Mouse (Mus musculus): ENCODE measurements around the gene Gm49340. TPM values are rescaled to one million over a fixed set of nuclear protein-coding genes. Genes with fewer than 3 reads are reported as not detected.
"Not testable (repeated sequence)": the region's sequence is repeated elsewhere in the genome, so short reads cannot be mapped to it uniquely, and the experiment has no call there.

The Gm49340 gene
- total RNA-seq (2014; fragmentation: Nextera tagmentation) (not detected in 2 replicates), total RNA-seq (2017) (not detected in 2 replicates)

- ATAC-seq (replicated peaks; ENCODE audit: poor library complexity, severe bottlenecking): no peak
Observed at GRCm38 (mm10) chr11:73329442-73329841, at the start of gene Gm49340, which contains the start of the genes Aspa and Spata22. Gene Gm49340 (plus strand): TSS chr11:73329741. Gene Aspa (minus strand): TSS chr11:73329596. Gene Spata22 (plus strand): TSS chr11:73329741.

- ATAC-seq (replicated peaks; ENCODE audit: poor library complexity, severe bottlenecking): no peak
Observed at GRCm38 (mm10) chr11:73280710-73281109, 48.8 kb upstream of the Gm49340 start.

DNA sequence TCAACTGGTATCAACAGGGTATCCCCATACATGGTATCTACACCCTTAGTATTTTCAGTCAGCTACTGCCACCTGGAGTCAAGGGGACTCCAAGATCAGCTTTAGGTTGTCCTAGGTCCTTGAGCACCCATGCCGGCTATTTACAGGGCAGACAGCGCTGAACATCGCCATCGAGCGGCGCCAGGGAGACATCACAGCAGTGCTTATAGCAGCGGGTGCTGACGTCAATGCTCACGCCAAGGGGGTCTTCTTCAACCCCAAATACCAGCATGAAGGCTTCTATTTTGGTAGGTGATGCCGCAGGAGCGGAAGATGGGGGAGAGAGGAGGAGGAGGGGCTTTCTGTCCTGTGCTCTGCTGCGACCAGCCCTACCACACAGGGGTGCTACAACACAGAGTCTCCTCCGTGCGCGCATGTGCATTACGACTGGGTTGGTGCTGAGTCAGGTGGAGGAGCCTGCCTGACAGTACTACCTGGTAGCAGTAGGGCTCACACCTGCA is 48.0 kb upstream of the Gm49340 start:
- ATAC-seq (replicated peaks; ENCODE audit: poor library complexity, severe bottlenecking): peak; percentile 61

DNA sequence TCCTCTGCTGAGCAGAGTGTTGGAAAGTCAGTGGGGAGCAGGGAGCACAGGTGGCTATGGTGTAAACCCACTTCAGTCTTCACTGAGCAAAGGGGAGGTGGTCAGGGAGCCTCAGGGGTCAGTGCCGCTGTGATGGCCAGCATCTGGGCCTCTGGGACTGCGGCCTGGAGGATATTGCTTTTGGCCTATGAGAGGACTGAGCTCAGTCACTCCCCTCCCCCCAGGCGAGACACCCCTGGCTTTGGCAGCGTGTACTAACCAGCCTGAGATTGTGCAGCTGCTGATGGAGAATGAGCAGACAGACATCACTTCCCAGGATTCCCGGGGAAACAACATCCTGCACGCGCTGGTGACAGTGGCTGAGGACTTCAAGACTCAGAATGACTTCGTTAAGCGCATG is 46.2 kb upstream of the Gm49340 start:
- ATAC-seq (replicated peaks; ENCODE audit: poor library complexity, severe bottlenecking): no peak

DNA sequence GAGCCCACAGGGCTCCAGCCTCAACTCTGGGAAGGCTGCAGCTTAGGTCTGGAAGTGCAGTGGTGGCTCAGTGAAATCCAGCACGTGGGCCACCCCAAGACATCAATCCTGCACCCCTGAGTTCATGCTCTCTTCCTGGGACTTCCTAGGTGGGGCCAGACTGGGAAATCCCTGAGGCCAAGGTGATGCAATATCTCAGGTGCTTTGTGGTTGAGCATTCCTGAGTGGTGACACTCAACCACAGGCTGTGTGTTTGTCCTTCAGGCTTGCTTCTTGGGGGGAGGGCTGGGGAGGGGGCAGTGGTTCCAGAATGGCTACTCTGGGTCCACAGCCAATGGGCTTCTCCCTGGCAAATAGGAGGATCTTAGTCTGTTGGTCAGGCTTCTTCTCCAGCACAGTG is 45.6 kb upstream of the Gm49340 start:
- ATAC-seq (replicated peaks; ENCODE audit: poor library complexity, severe bottlenecking): no peak

- ATAC-seq (replicated peaks; ENCODE audit: poor library complexity, severe bottlenecking): no peak
Observed at GRCm38 (mm10) chr11:73284351-73284750, 45.2 kb upstream of the Gm49340 start.

DNA sequence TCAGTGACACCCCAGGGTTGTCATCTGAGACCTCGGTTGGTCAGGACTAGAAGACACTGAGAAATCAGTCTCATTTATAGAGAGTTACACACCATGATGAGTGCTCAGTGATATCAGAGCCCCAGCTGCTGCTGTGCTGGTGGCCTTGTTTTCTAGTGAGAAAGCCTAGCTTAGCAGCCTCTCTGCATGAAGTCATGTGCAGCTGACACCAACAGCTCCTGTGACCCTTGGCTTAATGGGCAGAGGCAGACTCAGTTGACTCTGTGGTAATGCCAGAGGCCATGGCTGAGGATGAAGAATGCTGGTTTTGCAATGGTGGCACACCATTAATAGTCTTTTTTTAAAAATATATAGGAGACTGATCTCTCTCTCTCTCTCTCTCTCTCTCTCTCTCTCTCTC is 39.9 kb upstream of the Gm49340 start:
- ATAC-seq (replicated peaks; ENCODE audit: poor library complexity, severe bottlenecking): no peak

DNA sequence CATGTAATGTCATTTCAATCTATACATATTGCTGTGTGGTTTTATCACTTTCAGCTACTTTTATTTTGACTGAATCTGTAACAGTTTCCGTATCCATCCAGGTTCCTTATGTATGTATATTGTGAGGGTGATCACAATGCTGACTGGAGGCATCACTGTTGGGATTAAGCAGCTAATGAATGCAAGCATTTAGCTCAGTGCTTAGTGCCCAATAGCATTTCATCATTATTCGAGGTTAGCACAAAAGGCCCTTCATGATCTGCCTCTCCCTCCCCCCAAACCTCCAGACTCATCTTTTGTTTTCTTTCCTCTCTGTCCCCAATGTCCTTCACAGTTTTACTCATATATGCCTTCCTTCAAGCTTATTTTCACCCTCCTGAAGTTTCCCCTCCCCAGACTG is 26.4 kb upstream of the Gm49340 start:
- ATAC-seq (replicated peaks; ENCODE audit: poor library complexity, severe bottlenecking): no peak

- no peak for ATAC-seq (replicated peaks; ENCODE audit: poor library complexity, severe bottlenecking)
Observed at GRCm38 (mm10) chr11:73315961-73316360, 13.6 kb upstream of the Gm49340 start.

- ATAC-seq (replicated peaks; ENCODE audit: poor library complexity, severe bottlenecking): not testable (repeated sequence)
Observed at GRCm38 (mm10) chr11:73318581-73318980, 11.0 kb upstream of the Gm49340 start.

DNA sequence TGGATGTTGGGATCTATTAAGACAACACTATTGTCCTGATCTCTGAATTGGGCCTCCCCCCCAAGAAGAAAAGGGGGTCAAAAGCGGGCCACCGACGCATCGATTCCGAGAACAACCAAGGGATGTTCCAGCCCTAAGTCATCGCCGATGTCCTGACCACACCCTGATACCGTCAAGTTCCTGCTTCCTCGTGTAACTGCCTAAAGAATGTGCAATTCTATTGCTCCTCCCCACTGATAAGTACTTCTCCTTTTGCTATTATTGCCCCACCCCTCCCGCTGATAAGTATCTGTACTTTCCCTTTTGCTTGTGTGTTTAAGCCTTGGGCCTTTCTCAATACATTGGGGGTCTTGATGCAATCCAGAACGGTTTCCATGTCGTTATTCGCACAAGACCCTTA is 8.5 kb upstream of the Gm49340 start:
- not testable (repeated sequence) for ATAC-seq (replicated peaks; ENCODE audit: poor library complexity, severe bottlenecking)

DNA sequence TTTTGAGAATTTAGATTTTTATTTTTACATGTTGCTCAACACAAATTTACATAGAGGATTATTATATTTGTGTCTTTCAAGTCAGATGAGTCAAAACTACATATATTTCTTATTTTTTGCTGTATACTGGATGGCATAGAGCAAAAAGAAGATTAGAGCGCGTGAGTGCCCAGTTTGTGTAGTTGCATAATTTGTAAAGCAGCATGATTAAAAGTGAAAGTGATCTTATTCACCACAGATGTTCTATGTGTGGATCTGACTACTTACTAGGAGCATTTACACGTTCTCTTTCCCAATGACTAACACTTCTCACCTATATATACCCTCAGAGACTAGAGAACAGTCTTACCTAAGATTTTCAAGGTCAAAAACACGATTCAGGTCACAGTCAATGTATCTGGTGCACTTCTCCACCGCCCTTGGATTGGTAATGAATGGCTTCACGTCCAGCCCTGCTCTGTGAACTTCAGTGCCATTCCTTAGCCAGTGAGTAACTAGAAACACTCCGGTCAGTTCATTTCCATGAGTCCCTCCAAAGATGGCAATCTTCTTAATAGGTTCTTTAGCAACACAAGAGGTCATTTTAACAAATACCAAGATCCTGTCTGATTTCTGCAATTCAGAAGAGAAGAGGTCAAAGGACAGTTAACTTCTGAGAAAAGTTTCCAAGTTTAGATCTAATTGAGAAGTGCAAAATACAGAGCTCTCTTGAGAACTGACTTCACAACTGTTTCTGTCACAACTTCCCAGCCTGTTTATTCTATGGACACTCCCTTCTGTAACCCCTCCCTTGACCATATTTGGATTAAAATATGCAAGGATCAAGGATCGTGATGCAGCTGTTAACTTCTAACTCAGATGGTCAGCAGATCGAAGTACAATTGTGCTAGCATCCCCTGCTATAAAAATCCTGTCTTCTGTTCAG is 5.4 kb upstream of the Gm49340 start:
- no peak; the same call in 1 of the 2 replicates for ATAC-seq (replicated peaks; ENCODE audit: poor library complexity, severe bottlenecking)

DNA sequence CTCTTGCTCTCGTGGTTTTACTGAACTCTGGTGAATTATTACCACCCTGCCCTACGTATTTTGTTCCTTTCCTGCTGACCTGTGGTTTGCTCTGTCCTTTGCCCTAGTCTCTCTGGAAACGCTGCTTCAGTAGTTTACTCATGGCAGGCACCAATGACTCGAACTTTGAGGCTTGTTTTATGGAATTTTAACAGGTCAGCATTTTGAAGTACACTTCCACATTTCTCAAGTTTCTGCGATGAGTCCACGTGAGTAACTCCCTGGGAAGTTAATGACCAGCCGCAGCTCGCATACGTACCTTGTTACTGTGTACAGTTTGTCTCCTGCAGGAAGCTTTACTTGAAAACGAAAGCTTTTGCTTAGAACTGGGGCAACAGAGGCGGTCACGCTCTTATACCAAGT is 3.1 kb upstream of the Gm49340 start:
- ATAC-seq (replicated peaks; ENCODE audit: poor library complexity, severe bottlenecking): peak; percentile 67

DNA sequence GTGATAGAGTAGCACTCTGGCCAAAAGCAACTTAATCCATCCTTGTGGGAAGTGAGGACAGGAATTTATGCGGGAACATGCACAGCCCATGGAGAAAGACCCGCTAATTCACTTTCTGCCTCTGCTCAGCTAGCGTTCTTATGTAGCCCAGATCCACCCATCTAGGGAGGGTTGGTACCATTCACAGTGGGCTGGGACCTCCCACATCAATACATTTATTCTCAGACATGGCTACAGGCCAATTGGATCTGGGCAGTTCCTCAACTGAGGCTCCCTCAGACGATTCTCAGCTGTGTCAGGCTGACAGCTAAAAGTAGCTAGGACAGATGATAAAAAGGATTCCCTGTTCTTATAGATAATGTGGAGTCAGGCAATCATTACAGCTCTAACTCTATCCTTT is 2.2 kb upstream of the Gm49340 start:
- ATAC-seq (replicated peaks; ENCODE audit: poor library complexity, severe bottlenecking): no peak

DNA sequence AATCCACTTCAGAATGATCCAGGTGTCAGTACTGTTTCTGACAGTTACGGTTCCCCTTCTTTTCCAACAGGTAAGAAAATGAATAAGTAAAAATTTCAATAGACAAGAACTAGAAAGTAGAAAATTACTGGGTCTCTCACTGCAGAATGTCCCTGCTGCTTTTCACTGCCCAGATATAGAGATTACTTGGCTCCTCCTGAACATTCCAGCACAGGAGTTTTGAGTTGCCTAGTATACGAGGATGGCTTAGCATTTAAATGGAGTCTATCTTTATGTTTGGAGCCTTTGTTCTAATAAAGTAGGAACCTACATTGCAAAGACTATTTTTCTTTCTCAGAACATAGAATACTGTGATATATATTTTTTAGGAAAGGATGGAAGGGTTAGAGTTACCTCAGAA is 3.8 kb downstream of the Gm49340 start:
- no peak for ATAC-seq (replicated peaks; ENCODE audit: poor library complexity, severe bottlenecking)

DNA sequence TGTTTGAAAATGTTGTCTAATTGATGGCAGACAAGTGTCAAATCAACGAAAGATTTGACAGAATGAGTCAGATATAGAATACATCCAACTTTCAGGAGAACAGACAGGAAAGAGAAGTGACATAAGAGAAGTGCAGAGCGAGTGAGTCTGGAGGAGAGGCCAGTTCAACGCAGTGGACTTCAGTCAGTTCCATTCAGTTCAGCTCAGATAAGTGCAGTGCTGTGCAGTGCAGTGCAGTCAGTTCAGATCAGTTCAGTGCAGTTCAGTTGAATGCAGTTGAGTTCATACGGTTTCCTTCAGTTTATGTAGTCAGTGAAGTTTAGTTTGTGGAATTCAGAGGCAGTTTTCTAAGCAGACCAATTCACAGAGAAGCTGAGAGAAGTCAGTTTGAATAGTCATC is 7.4 kb downstream of the Gm49340 start:
- no peak for ATAC-seq (replicated peaks; ENCODE audit: poor library complexity, severe bottlenecking)

- no peak for ATAC-seq (replicated peaks; ENCODE audit: poor library complexity, severe bottlenecking)
Observed at GRCm38 (mm10) chr11:73350483-73350882, 20.9 kb downstream of the Gm49340 start, which contains the start of gene Olfr20. Gene Olfr20 (plus strand): TSS chr11:73350783.

DNA sequence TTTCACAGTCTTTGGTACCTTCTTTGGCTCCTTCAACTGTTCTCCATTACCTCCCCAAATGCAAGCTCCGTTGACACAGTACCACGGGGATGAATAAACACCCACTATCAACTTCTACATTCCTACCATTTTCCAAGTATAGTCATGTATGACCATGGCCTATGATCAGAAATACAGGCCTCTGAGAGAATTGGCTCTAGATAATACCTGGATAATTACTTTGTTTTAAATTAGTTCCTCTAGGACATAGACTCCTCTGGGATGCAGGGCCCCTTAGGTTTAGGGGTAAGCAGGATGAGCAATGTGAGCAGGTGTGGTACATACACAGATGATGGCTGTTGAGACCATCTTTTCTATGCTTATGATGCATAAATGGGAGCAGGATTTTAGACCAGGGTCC is 41.4 kb downstream of the Gm49340 start, which contains the start of gene Olfr376:
Gene Olfr376, plus strand, starts transcription at position 301 of the 400 bp plus-strand sequence.
- no peak for ATAC-seq (replicated peaks; ENCODE audit: poor library complexity, severe bottlenecking)

DNA sequence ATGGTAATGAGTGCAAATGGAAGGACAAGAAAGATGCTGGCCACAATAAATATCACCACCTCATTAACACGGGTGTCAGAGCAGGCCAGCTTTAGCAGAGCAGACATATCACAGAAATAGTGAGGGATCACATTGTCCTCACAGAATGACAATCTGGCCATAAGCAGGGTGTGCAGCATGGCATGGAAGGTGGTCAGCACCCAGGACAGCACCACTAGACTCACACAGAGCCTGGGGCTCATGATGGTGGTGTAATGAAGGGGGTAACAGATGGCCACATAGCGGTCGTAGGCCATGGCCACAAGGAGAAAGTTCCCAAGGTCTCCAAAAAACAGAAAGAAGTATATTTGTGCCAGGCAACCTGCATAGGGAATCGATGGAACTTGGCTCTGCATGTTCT is 65.8 kb downstream of the Gm49340 start:
- no peak for ATAC-seq (replicated peaks; ENCODE audit: poor library complexity, severe bottlenecking)

- ATAC-seq (replicated peaks; ENCODE audit: poor library complexity, severe bottlenecking): no peak
Observed at GRCm38 (mm10) chr11:73399514-73399913, 70.0 kb downstream of the Gm49340 start, which contains the start of gene Olfr1. Gene Olfr1 (minus strand): TSS chr11:73399614.

All from granulocyte monocyte progenitor cell, adult 5-6 weeks (primary cell).